Mouse (Mus musculus) liver, embryonic 16.5 days (tissue): ENCODE data around the gene 1700021F05Rik. TPM values are rescaled to one million over a fixed set of nuclear protein-coding genes. Genes with fewer than 3 reads are reported as not detected.
A peak's percentile ranks its signal among the peaks of the same experiment; 100 is the strongest.

ENCODE experiments used
- ATAC-seq: fragments of 200-750 bp; cut with Nextera tagmentation; 2 replicates; pipeline ENCODE4 v1.8.0; 2017; ENCODE audit warnings: low read depth, mild to moderate bottlenecking, moderate number of reproducible peaks, moderate library complexity
- H3K27ac ChIP-seq: fragments of 300-500 bp; sonication (generic); 2 replicates; pipeline ENCODE4 v1.5.1; 2014; ENCODE audit warnings: mild to moderate bottlenecking, low read length
- H3K27me3 ChIP-seq: fragments of 300-500 bp; sonication (generic); 2 replicates; pipeline ENCODE4 v1.6.1; 2014; ENCODE audit warnings: low read depth, low read length, mixed read lengths; ENCODE audit not compliant: control insufficient read depth, insufficient read depth
- H3K36me3 ChIP-seq: fragments of 300-500 bp; sonication (generic); 2 replicates; pipeline ENCODE4 v1.6.1; 2014; ENCODE audit warnings: mild to moderate bottlenecking; ENCODE audit not compliant: control insufficient read depth, insufficient read depth
- H3K4me1 ChIP-seq: fragments of 300-500 bp; sonication (generic); 2 replicates; pipeline ENCODE4 v1.6.1; 2014; ENCODE audit warnings: low read depth, low read length, mixed read lengths; ENCODE audit not compliant: control insufficient read depth
- H3K4me2 ChIP-seq: fragments of 300-500 bp; sonication (generic); 2 replicates; pipeline ENCODE4 v1.6.1; 2014; ENCODE audit warnings: low read depth, low read length, mixed read lengths
- H3K4me3 ChIP-seq: fragments of 300-500 bp; sonication (generic); 2 replicates; pipeline ENCODE4 v1.5.1; 2014; ENCODE audit warnings: low read depth, mild to moderate bottlenecking, low read length
- H3K9ac ChIP-seq: fragments of 300-500 bp; sonication (generic); 2 replicates; pipeline ENCODE4 v1.6.1; 2014; ENCODE audit warnings: low read depth, low read length
- H3K9me3 ChIP-seq: fragments of 300-500 bp; sonication (generic); replicated peaks from 2 replicates; pipeline ENCODE4 v1.6.1; 2016; ENCODE audit warnings: low read length; ENCODE audit not compliant: control insufficient read depth
- WGBS: fragments of 180-500 bp; shearing (Covaris S2); extraction: QIAGEN DNeasy Blood & Tissue Kit; methylation state at CpG from one replicate; pipeline ENCODE4 v1.1.7; 2014; ENCODE audit not compliant: insufficient replicate concordance; 5-methylcytosine and 5-hydroxymethylcytosine counted together
- polyA plus RNA-seq: library from polyadenylated mRNA; unstranded; fragments of >200 nt; fragmentation: Nextera tagmentation; extraction: Ambion mirVana; gene quantifications from 2 replicates; pipeline ENCODE4 v1.2.1, GENCODE M21; 2015

Gene 1700021F05Rik
- polyA plus RNA-seq, result 21.6 and 26.4 TPM in 2 replicates

DNA sequence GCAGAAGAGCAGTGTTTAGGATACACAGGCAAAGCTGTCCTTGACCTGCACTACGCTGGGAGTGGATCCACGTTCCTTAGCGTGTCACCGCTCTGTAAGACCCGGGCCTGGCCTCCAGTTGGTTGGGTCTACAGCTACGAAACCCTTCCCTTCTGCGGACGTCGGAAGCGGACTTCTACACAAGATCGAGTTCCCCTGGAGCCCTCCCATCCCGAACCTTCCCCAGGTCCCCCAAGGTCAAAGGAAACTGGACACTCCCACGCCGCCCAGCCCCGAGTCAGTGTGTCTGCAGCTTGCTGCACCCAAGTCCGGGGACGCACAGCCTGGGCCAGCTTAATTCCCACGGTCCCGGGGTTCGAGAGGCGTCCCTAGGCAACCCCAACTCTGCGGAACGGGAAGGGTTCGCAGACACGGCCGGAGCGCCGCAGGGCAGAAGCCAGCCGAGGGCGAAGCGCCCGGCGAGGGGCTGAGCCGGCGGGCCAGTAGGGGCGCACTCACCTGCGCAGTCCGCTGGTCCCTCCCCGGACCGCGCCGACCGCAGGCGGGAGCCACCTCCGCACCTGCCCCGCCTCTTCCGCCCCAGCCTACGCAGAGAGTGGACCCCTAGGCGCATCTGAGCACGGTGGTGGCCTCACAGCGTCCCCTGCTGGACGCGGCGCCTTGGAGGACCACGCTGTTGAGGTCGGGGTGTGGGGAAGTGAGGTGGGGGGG, at the start of gene 1700021F05Rik:
Gene 1700021F05Rik, minus strand, starts transcription at position 553 of the 711 bp plus-strand sequence.
- Histone ChIP-seq H3K4me3 (peak within 1 kb of the TSS; percentile 92), H3K4me1 (peaks cover 21% of the 10 kb centered on the region), H3K9me3 (no peaks in the 10 kb centered on the region), H3K4me2 (peak within 1 kb of the TSS; percentile 76), H3K27me3 (no peaks in the 10 kb centered on the region), H3K27ac (peak within 1 kb of the TSS; percentile 69), H3K36me3 (no peaks in the 10 kb centered on the region), H3K9ac (peak within 1 kb of the TSS; percentile 92)
- under 1% methylated on average over 55 of the region's 56 CpGs for WGBS
- ATAC-seq, result peak; percentile 100

DNA sequence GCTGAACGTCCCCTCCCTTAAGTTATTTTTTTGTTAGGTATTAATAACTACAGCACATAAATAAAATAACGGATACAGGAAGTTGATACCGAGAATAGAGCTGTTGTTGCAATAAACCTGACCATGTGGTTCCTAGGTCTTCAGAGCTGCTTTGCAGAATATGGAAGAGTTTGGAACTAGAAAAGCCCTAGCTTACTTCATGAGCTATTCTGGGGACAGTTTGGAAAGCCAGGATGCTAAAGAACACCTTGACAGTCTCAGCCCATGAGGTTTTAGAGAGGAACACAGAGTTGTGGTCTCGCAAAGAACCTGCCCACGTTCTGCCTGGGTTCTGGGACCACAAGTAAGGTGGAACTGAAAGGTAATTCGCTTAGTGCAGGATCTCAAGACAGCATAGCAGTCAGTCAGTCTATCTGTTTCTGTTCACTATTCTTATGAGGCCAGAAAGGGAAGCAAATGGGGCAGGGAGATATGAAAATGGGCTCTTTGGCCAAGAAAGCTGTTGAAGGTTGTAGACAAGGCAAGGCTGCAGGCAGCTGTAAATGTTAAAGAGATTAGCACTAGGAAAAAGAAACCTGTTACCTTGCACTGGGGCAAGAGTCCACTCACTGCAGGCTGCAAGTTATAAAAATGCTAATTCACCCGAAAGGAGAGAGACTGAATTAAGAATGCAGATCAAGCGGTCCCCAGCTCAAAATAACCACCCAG, 47.8 kb upstream of the 1700021F05Rik start:
- Histone ChIP-seq H3K4me2 (no peak overlapping the region), H3K4me3 (no peak overlapping the region), H3K4me1 (peaks cover 41% of the 10 kb centered on the region), H3K9ac (peak overlapping the region; percentile 9; the same call in 1 of the 2 replicates), H3K9me3 (no peaks in the 10 kb centered on the region), H3K27me3 (no peaks in the 10 kb centered on the region), H3K36me3 (peaks cover 15% of the 10 kb centered on the region), H3K27ac (peak overlapping the region; percentile 79)
- 36% methylated on average over 8 of the region's 8 CpGs for WGBS
- no peak for ATAC-seq

DNA sequence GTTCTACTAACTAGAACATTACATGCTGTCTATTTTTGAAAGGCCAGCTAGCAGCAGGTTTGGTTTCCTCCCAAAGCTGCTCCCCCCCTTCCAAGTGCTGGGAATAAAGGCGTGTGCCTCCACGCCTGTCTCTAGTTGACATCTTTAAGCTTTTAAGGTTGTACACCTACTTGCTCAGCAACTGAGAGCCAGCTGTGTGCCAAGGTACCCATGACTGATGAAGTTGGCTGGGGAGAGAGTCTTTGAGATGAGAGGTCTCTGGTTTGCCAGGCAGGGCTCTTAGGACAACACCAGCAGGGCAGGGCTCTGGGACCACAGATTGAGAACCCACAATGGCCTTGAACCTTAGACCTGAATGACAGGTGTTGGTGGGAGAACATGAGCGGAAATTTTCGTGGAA, 43.7 kb upstream of the 1700021F05Rik start:
- Histone ChIP-seq H3K4me3 (no peak overlapping the region), H3K27ac (peak overlapping the region; percentile 14), H3K36me3 (peaks cover 47% of the 10 kb centered on the region), H3K27me3 (no peaks in the 10 kb centered on the region), H3K9ac (no peak overlapping the region), H3K4me1 (peaks cover 29% of the 10 kb centered on the region), H3K9me3 (no peaks in the 10 kb centered on the region), H3K4me2 (no peak overlapping the region)
- ATAC-seq, result no peak; the same call in 1 of the 2 replicates
- WGBS, result 91% methylated on average over 4 of the region's 4 CpGs

DNA sequence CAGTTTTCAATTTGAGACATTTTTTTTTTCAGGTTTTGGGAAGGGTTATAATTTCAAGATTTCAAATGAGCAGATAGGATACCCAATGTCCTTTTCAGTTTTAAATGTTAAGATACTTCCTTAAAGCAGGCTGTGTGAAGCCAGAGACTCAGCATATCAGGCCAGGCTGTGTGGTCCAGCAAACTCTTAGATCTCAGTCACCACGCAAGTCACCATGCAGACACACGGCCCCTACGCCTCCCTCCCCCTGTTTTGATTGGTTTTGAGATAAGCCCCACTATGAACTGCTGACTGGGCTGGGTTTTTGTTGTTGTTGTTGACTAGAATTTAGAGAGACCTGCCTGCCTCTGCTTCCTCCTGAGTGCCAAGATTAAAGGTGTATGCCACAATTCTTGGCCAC, 40.5 kb upstream of the 1700021F05Rik start:
- peak overlapping the region; percentile 94 for H3K4me3 ChIP-seq
- H3K27me3 ChIP-seq, result no peaks in the 10 kb centered on the region
- H3K36me3 ChIP-seq, result peaks cover 47% of the 10 kb centered on the region
- H3K4me1 ChIP-seq, result peaks cover 26% of the 10 kb centered on the region
- H3K27ac ChIP-seq, result peak overlapping the region; percentile 98
- H3K9me3 ChIP-seq, result no peaks in the 10 kb centered on the region
- WGBS, result 18% methylated on average over 3 of the region's 3 CpGs
- ATAC-seq, result no peak
- H3K4me2 ChIP-seq, result peak overlapping the region; percentile 87
- H3K9ac ChIP-seq, result peak overlapping the region; percentile 99

DNA sequence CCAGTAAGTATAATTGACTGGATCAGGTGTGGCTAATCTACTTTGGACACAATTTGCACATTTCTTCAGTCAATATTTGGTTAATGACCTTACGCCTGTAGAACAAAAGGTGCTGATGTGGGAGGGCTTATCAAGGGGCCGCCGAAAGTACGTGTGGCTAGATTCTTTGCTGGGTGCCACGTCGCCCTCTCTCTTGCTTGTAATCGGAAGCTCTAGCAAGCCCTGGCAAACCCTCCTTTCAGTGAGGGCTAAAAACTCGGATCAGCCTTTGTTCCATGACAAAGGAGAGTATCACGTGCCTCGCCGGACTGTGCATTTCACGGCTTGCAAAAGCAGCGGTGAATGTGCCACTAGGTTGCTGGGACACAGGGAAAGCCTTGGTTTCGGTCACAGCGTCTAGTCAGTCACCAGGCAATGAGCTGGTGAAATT, 39.9 kb upstream of the 1700021F05Rik start:
- Histone ChIP-seq H3K4me1 (peaks cover 32% of the 10 kb centered on the region), H3K27me3 (no peaks in the 10 kb centered on the region), H3K36me3 (peaks cover 47% of the 10 kb centered on the region), H3K27ac (peak overlapping the region; percentile 98), H3K4me3 (peak overlapping the region; percentile 94), H3K9me3 (no peaks in the 10 kb centered on the region), H3K4me2 (peak overlapping the region; percentile 87), H3K9ac (peak overlapping the region; percentile 99)
- no peak for ATAC-seq
- 2% methylated on average over 15 of the region's 15 CpGs for WGBS

DNA sequence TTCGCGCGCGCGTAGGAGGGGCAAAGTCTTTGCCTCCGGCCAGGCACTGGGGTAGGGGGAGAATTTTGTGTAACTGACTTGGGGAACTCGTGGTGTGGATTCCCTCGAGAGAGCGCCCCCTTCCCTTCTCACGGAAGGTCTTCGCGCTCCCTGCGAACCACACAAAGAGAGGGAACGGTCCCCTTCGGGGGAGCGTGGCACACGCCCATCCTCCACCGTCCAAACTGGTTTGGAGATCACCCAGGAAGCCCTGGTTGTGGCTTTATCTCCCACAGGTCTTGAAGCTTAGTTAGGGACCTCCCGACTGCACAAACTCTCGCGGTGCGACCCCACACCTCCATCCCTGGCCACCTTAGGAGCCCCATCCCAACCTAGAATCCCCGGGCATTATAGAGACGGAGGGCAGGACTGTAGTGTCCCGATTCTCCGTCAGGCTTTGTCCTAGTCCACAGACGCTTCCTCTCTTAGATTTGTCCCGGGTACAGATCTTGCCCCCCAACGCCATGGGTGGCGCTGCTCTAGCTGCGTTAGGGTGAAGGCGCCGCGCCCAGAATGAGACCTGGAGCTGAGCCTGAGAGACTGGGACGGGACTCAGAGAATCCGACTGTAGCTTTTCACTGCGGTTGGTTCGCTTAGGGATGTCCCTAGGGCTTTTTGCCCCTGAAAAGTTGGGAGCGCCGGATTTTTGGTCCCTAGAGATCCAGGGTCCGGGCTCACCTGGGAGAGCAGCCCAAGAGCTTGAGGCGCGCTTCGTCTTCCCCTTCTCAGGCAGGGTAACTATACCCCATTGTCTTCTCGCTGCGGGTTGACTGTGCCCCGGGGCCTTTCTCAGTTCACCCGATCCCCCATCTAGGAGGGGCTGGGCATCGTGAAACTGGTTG, 38.8 kb upstream of the 1700021F05Rik start:
- ATAC-seq, result peak; percentile 19
- WGBS, result under 1% methylated on average over 49 of the region's 49 CpGs
- Histone ChIP-seq H3K27me3 (no peaks in the 10 kb centered on the region), H3K4me1 (peaks cover 34% of the 10 kb centered on the region), H3K36me3 (peaks cover 41% of the 10 kb centered on the region), H3K4me2 (peak overlapping the region; percentile 87), H3K9ac (peak overlapping the region; percentile 99), H3K27ac (peak overlapping the region; percentile 98), H3K9me3 (no peaks in the 10 kb centered on the region), H3K4me3 (peak overlapping the region; percentile 94)

DNA sequence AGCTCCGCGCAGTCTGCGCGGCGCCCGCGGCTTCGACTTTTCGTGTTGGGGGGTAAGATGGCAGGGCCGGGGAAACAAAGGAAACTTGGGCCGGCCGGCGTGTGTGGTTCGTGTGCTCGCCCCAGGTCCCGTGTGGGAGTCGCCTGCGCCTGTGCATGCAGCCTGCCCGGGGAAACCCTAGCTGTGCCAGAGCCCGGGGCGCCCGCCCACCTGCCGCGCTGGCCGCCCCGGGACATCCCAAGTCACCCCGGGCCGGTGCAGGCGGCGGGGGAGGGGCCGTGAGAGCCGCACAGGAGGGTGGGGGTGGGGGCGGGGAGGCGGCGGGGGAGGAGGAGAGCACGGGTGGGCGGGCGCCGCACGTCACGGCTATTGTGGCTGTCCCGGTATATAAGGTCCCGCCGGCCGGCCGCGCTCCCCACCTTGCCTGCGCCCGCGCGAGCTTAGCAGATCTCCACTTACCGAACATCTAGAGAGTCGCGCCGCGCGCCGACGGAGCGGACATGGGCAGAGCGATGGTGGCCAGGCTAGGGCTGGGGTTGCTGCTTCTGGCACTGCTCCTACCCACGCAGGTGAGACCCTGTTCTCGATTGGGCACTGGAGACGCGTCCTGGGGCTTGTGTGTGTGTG, 38.1 kb upstream of the 1700021F05Rik start:
- H3K9me3 ChIP-seq, result no peaks in the 10 kb centered on the region
- H3K36me3 ChIP-seq, result peaks cover 35% of the 10 kb centered on the region
- H3K9ac ChIP-seq, result peak overlapping the region; percentile 99
- ATAC-seq, result peak; percentile 83
- H3K27ac ChIP-seq, result peak overlapping the region; percentile 98
- H3K4me1 ChIP-seq, result peaks cover 34% of the 10 kb centered on the region
- WGBS, result under 1% methylated on average over 64 of the region's 65 CpGs
- H3K27me3 ChIP-seq, result no peaks in the 10 kb centered on the region
- peak overlapping the region; percentile 87 for H3K4me2 ChIP-seq
- peak overlapping the region; percentile 94 for H3K4me3 ChIP-seq

DNA sequence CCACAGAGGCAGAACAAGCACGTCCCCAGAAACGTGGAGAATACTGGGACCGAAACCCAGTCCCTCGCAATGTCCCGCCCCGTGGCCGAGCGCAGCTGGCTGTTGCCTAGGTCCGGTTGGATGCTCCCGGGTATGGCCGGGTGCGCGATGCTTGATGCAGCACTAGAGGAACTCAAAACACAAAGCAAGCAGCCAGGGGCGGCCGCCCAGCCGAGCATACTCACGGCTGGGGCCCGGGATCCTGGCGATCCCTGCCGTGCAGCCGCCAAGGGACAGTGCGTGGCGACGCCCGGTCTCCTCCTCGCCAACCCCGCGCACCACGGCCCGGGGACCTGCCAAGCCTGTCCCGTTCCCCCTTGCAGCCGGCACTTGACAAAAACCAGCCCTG, 37.6 kb upstream of the 1700021F05Rik start:
- peaks cover 30% of the 10 kb centered on the region for H3K36me3 ChIP-seq
- H3K27me3 ChIP-seq, result no peaks in the 10 kb centered on the region
- peak overlapping the region; percentile 99 for H3K9ac ChIP-seq
- ATAC-seq, result peak; percentile 51
- H3K4me1 ChIP-seq, result peaks cover 34% of the 10 kb centered on the region
- under 1% methylated on average over 32 of the region's 32 CpGs for WGBS
- peak overlapping the region; percentile 87 for H3K4me2 ChIP-seq
- peak overlapping the region; percentile 98 for H3K27ac ChIP-seq
- H3K9me3 ChIP-seq, result no peaks in the 10 kb centered on the region
- H3K4me3 ChIP-seq, result peak overlapping the region; percentile 94
